Mouse (Mus musculus) frontal cortex, postnatal 14 days (tissue): ENCODE data around the gene Slc44a5.
"Not testable (repeated sequence)": the region's sequence is repeated elsewhere in the genome, so short reads cannot be mapped to it uniquely, and the experiment has no call there.

Experiments used
- DNase-seq, 2 experiments: peaks; one replicate each; pipeline ENCODE4 v3.0.0; 2022; ENCODE audit warnings: low spot score in 2 of 2

Slc44a5 gene

GRCm38 (mm10) chr3:153968549-153968948 is 4.7 kb upstream of the Slc44a5 start:
- DNase-seq, result peak; percentile 39 to 49

DNA sequence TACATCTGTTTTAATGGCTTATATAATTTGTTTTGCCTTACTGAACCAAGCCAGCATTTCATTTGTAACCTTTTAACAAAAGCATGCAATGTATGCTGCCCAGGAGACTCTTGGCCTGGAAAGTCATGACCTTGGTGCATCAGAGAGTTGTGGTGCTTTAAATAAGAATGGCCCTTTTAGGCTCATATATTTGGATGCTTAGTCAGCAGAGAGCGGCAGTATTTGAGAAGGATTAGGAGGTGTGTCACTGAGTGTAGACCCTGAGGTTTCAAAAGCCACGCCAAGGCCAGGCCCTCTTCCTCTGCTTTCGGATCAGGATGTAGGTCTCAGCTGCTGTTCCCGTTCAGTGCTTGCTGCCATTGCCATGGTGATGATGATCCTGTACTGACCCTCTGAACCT is 3.8 kb upstream of the Slc44a5 start:
- no peak for DNase-seq

GRCm38 (mm10) chr3:153973949-153974760 is 919 bp downstream of the Slc44a5 start:
- DNase-seq, result peak in 1 of 2 experiments; percentile 16

GRCm38 (mm10) chr3:153975060-153975459 is 1.8 kb downstream of the Slc44a5 start:
- no peak for DNase-seq

GRCm38 (mm10) chr3:153975791-153976190 is 2.6 kb downstream of the Slc44a5 start:
- DNase-seq, result no peak

DNA sequence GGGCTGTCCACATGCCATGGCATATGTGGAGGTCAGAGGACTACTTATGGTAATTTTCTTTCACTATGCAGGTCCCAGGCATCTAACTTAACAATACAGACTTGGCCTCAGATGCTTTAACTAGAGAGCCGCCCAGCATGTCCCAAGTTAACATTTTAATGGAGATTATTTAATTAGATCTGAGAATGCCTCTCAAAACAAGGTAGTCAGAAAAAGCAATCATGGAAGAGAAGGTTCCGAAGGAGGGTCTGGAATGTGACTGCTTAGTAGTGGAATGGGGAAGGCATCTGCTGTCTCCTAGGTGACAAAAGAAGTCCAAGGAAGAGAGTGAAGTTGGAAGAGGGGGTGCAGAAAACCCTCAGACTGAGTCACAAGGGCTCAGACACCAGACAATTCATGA is 7.4 kb downstream of the Slc44a5 start:
- no peak for DNase-seq

DNA sequence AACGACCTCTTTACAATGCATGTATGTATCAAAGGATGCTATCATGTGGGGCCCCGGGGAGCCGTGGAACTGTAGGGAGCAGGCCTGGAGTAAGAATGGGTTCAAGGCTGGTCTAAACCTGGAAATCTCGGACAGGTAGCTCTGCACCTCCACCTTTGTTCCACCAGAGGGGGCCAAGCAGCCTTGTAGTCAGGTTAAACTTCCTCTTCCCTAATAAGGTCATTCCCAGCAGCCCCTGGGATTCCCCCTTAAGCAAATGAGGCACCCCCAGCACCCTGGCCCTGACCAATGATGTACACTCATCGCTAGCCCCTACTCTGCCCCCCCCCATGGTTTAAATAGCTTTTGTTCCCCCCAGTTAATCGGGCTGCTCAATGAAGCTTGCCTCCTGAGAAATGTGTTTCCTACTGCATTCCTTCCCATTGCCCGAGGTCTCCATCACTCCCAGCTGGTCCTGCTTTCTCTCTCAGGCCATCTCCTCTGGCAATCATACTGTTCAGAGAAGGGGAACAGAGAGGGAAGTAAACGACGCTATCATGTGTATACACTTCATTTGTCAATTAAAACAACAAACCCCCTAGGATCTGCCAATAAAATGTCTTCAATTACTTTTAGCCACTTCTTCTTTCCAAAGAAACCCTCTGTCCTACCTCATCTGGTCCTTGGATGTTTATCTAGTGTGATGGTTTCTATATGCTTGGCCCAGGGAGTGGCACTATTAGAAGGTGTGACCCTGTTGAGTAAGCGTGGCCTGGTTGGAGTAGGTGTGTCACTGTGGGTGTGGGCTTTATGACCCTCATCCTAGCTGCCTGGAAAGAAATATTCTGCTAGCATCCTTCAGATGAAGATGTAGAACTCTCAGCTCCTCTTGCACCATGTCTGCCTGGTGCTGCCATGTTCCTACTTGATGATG is 11.4 kb downstream of the Slc44a5 start:
- no peak for DNase-seq

DNA sequence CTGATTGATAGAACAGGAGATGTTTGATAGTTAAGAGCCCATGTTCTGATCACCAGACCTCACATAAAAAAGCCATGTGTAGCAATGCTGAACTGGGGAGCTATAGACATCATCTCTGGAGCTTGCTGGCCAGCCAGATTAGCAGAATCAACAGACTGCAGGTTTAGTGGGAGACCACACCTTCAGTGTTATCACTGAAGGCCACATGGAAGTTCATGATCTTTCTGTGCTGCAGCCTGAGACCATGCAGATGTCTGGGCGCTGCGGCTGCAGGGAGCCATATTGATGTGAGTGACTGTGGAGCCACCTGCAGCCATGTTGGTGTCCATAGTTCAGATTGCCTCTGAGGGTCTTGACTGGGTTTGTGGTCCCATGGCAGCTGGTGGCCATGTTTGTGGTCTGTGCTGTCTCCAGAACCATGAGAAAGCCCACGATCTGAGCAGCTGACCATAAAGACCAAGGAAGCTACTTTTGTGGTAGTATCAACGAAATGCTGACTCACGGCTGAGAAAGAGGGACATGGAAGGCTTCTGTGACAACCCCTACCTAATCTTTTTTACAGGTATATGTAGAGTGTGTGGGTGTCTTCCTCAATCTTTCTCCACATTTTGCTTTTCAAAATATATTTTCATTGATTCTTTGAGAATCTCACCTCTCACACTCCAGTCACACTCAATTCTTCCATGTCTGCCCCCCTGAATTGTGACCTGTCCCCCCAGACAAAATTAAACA is 26.7 kb downstream of the Slc44a5 start:
- no peak for DNase-seq

DNA sequence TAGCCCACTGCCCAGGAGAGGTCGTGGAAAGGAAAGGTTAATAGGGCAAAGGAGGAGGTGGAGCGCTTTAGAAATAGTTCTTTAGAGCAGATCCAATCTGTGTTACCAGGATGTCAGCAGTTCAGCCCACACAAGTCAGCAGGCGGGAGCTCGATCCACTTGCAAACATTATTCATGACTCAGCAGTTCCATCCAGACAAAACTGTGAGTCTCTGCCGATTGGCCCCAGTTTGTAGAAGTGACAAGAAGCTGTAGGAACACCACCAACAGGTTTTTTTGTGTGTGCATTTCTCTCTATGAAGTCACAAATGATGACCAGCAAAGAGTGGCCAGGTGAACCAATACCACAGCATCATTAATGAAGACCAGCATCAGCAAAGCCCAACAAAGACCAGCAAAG is 28.1 kb downstream of the Slc44a5 start:
- no peak for DNase-seq

- DNase-seq, result no peak
Measured at GRCm38 (mm10) chr3:154046876-154047275, 73.6 kb downstream of the Slc44a5 start.

GRCm38 (mm10) chr3:154053331-154053730 is 80.1 kb downstream of the Slc44a5 start:
- no peak for DNase-seq

DNA sequence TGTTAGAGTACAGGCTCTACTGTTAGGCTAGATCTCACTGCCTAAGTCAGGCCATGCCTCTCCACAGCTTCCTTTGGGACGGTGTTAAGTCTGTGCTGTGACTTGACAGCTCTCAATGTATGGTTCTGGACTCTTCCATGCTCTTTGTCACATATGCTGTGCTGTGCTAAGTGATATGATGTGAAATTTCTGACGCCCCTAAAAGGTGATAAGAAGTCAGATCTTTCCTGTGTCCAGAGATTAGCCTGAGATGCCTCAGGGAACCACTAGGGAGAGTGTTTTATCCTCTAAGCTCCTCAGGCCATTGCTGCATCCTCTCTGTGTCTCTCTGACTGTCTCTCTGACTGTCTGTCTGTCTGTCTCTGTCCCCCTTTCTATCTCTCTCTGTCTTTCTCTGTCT is 84.2 kb downstream of the Slc44a5 start:
- DNase-seq, result no peak

- no peak for DNase-seq
Measured at GRCm38 (mm10) chr3:154058200-154058599, 85.0 kb downstream of the Slc44a5 start.

- not testable (repeated sequence) for DNase-seq
Measured at GRCm38 (mm10) chr3:154071989-154072388, 98.8 kb downstream of the Slc44a5 start.

- DNase-seq, result no peak
Measured at GRCm38 (mm10) chr3:154075749-154076148, 102.5 kb downstream of the Slc44a5 start.

- no peak for DNase-seq
Measured at GRCm38 (mm10) chr3:154081687-154082086, 108.5 kb downstream of the Slc44a5 start.

GRCm38 (mm10) chr3:154082241-154082640 is 109.0 kb downstream of the Slc44a5 start:
- no peak for DNase-seq

GRCm38 (mm10) chr3:154082961-154083360 is 109.7 kb downstream of the Slc44a5 start:
- no peak for DNase-seq

- no peak for DNase-seq
Measured at GRCm38 (mm10) chr3:154089996-154090395, 116.8 kb downstream of the Slc44a5 start.

- no peak for DNase-seq
Measured at GRCm38 (mm10) chr3:154091468-154092338, 118.5 kb downstream of the Slc44a5 start.

DNA sequence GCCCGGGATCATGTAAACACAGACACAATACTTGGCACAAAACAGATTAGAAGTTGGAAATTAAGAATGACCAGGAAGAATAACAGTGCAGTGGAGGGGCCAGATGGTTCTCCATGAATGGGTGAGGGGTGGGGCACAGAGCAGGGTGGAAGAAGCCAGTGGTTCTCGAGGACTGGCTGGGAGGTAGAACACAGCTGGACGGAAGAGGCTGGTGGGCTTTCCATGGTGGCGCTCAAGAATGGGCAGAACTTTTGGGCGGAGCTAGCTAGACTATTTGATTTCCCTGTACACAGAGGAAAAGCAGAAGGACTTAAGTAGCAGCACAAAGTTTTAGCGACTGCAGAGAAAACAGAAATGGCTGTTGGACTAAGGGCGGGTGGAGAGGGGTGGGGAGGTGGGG is 119.2 kb downstream of the Slc44a5 start:
- DNase-seq, result no peak
